Mouse (Mus musculus): ENCODE measurements around the gene Aacs.

The Aacs gene

GRCm38 (mm10) chr5:125492379-125493092 lies 16.9 kb downstream of the Aacs start:
- DNase-seq (ENCODE audit: low spot score in 2 of 2), result no peak

- DNase-seq (ENCODE audit: low spot score in 2 of 2), result no peak
Measured at GRCm38 (mm10) chr5:125493093-125493423, 17.4 kb downstream of the Aacs start.

- no peak for DNase-seq (ENCODE audit: low spot score in 2 of 2)
Measured at GRCm38 (mm10) chr5:125495655-125496054, 20.0 kb downstream of the Aacs start.

- DNase-seq (ENCODE audit: low spot score in 2 of 2), result peak in 1 of 2 experiments; percentile 23
Measured at GRCm38 (mm10) chr5:125497821-125498600, 22.4 kb downstream of the Aacs start.

- DNase-seq (ENCODE audit: low spot score in 2 of 2), result no peak
Measured at GRCm38 (mm10) chr5:125501505-125501904, 25.9 kb downstream of the Aacs start.

GRCm38 (mm10) chr5:125502186-125502585 lies 26.6 kb downstream of the Aacs start:
- no peak for DNase-seq (ENCODE audit: low spot score in 2 of 2)

- DNase-seq (ENCODE audit: low spot score in 2 of 2), result no peak
Measured at GRCm38 (mm10) chr5:125503628-125504027, 28.0 kb downstream of the Aacs start.

GRCm38 (mm10) chr5:125504692-125505091 lies 29.1 kb downstream of the Aacs start:
- DNase-seq (ENCODE audit: low spot score in 2 of 2), result no peak

- no peak for DNase-seq (ENCODE audit: low spot score in 2 of 2)
Measured at GRCm38 (mm10) chr5:125505968-125506367, 30.4 kb downstream of the Aacs start.

GRCm38 (mm10) chr5:125507582-125507981 lies 32.0 kb downstream of the Aacs start:
- no peak for DNase-seq (ENCODE audit: low spot score in 2 of 2)

GRCm38 (mm10) chr5:125508006-125508405 lies 32.4 kb downstream of the Aacs start:
- DNase-seq (ENCODE audit: low spot score in 2 of 2), result no peak

GRCm38 (mm10) chr5:125509541-125509940 lies 33.9 kb downstream of the Aacs start:
- DNase-seq (ENCODE audit: low spot score in 2 of 2), result peak; percentile 41 to 66

GRCm38 (mm10) chr5:125515006-125515405 lies 39.4 kb downstream of the Aacs start:
- DNase-seq (ENCODE audit: low spot score in 2 of 2), result no peak

GRCm38 (mm10) chr5:125518640-125519039 lies 43.0 kb downstream of the Aacs start:
- DNase-seq (ENCODE audit: low spot score in 2 of 2), result no peak

GRCm38 (mm10) chr5:125520930-125521590 lies 45.4 kb downstream of the Aacs start:
- peak in 1 of 2 experiments; percentile 32 for DNase-seq (ENCODE audit: low spot score in 2 of 2)

- DNase-seq (ENCODE audit: low spot score in 2 of 2), result no peak
Measured at GRCm38 (mm10) chr5:125523361-125523760, 47.7 kb downstream of the Aacs start.

GRCm38 (mm10) chr5:125525516-125525915 lies 49.9 kb downstream of the Aacs start:
- no peak for DNase-seq (ENCODE audit: low spot score in 2 of 2)

- peak in 1 of 2 experiments; percentile 44 for DNase-seq (ENCODE audit: low spot score in 2 of 2)
Measured at GRCm38 (mm10) chr5:125526464-125526863, 50.9 kb downstream of the Aacs start.

- DNase-seq (ENCODE audit: low spot score in 2 of 2), result peak; percentile 14 to 46
Measured at GRCm38 (mm10) chr5:125529109-125529508, 53.5 kb downstream of the Aacs start.

- no peak for DNase-seq (ENCODE audit: low spot score in 2 of 2)
Measured at GRCm38 (mm10) chr5:125531634-125532033, 56.0 kb downstream of the Aacs start, which contains the start of gene Tmem132b. Gene Tmem132b (plus strand): TSS chr5:125531774.

GRCm38 (mm10) chr5:125532191-125532544 lies 56.6 kb downstream of the Aacs start:
- no peak for DNase-seq (ENCODE audit: low spot score in 2 of 2)

GRCm38 (mm10) chr5:125532545-125533224 lies 57.1 kb downstream of the Aacs start:
- DNase-seq (ENCODE audit: low spot score in 2 of 2), result no peak

Data from natural killer cell, adult 2 months (primary cell).